Mouse (Mus musculus) embryonic fibroblast, embryonic 13.5 days (primary cell): Measurements from ENCODE around the gene Actn4.

ENCODE experiments used
- CTCF ChIP-seq: IDR thresholded peaks from 2 replicates; pipeline ENCODE4 v1.5.1; 2011; ENCODE audit warnings: mild to moderate bottlenecking, control low read depth, low read length, moderate library complexity, borderline replicate concordance; ENCODE audit not compliant: insufficient read depth
- POLR2A ChIP-seq: IDR thresholded peaks from 2 replicates; pipeline ENCODE4 v1.6.1; 2011; ENCODE audit warnings: low read depth, mild to moderate bottlenecking, control low read depth, low read length, moderate library complexity

- no peak for TF ChIP-seq CTCF
- no peak for TF ChIP-seq POLR2A
Measured at GRCm38 (mm10) chr7:28992997-28993396, 30.9 kb upstream of the Actn4 start.
